Mouse (Mus musculus) heart, postnatal 10 days (tissue): ENCODE measurements around the gene Rxfp2. TPM values are rescaled to one million over a fixed set of nuclear protein-coding genes. Genes with fewer than 3 reads are reported as not detected.
A peak's percentile ranks its signal among the peaks of the same experiment; 100 is the strongest.

ENCODE experiments used
- DNase-seq, 2 experiments: peaks; one replicate each; pipeline ENCODE4 v3.0.0; 2021
- intact Hi-C: fragments of 180-260 bp; cut with DNase I; formaldehyde crosslinking; loops from one replicate; pipeline ENCODE4 v1.15.1; 2025
- total RNA-seq, 2 experiments: library from RNA; stranded (reverse); gene quantifications; 2 replicates each; pipeline ENCODE4 v1.2.3; 2021

Rxfp2 gene
- total RNA-seq, 2 experiments from 2014 or later = not detected

DNA sequence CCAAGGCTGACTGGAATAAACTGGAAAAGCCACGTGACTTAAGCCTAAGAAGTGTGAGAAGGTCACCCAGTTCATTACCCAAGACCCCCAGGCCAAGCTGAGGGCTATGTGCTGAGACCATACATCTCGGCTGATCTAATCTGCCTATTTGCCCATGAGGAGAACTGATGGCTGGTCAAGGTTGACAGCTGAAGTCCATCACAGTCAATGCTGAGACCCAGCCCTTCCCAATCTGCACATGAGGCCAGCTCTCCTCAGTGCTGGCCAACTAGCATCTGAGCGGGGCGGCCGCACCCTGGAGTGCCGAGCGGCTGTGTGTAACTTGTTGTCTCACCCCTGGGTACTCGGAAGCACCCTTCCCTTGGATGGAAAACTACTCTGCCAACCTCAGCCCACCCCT lies 17.8 kb downstream of the Rxfp2 start:
- intact Hi-C loops = no loop called here
- DNase-seq = peak; percentile 29 to 47

DNA sequence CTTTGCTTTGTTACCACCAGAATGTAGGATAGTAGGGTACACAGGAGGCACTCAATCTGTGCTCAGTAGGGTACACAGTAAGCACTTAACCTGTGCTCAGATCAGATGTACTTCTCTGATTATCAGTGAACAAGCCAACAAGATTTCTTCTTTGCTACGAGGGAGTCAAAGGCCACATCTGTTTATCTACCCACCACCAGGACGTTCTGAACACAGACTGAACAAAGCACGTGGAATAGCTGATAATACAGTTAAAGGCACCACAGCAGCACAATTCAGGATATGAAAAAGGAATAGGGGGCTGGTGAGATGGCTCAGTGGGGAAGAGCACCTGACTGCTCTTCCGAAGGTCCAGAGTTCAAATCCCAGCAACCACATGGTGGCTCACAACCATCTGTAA lies 18.4 kb downstream of the Rxfp2 start:
- no peak for DNase-seq
- intact Hi-C loops = no loop called here

DNA sequence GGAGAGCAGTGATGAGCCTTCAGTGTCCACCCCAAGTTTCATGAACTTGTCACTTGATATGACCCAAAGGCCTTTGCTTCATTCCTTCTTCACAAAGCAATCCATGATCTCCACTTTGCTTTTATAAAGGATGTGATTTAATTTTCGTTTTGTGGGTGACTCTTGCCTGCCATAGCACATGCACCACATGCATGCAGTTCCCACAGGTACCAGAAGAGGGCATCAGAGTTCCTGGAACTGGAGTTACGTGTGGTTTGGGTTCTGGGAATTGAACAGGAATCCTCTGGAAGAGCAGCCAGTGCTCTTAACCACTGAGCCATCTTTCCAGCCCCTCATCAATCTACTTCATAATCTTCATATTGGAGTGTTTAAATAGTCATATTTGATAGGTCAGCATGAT lies 26.1 kb downstream of the Rxfp2 start:
- intact Hi-C loops = no loop called here
- no peak for DNase-seq

DNA sequence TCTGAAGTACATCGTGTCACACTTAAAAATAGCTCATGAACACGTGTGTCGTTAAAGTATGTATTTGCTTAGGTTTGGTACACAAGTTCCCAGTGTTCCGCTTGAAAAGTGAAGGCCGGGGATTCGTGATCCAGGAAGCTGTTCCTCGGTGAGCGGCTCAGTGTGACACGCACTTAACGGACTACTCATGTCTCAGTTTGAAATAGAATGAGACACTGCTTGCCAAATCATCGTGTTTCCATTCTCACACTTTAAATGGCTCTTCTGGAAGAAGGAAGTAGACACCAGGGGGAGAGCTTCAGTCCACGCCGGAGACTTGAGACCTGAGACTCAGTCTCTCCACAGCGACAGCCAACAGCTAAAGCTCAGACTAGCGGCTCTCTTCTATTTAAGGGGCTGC lies 28.0 kb downstream of the Rxfp2 start:
- intact Hi-C loops = no loop called here

DNA sequence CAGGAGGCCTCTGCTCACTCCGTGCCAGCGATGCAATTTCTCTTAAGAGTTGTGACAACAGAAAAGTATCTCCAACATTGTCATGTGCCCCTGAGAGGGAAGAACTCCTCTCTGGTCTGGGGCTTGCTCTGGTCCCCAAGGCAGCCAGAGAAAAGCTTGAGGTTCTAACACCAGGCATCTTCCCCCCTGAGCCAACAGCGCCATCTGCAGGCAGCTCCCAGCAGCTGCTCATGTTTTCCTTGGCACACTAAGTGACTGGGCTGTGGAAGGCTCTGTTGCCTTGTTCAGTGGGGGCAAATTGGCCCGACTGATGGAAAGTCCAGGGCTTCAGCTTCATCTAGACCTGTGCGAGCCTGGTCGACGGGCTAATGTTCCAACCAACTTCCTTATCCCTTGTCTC lies 31.5 kb downstream of the Rxfp2 start:
- peak; percentile 31 to 41 for DNase-seq

More for the DNA sequence above, 28.0 kb downstream of the Rxfp2 start:
- DNase-seq = no peak

DNA sequence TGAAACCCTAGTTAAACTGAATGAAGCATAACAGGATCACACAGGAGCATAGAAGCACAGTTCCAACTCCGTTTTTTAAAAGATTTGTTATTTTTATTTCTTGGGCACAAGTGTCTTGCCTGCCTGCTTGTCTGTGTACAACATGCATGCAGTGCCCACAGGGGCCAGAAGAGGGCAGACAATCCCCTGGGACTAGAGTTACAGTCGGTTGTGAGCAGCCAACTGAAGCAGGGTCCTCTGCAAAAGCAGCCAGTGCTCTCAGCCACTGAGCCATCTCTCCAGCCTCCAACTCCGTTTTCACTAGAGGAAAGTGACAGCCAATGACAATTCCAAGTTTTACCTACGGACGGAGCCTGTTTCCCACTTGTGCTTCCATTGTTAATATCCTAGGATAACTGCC lies 33.4 kb downstream of the Rxfp2 start:
- DNase-seq = peak; percentile 20 to 42
- intact Hi-C loops = no loop called here

More for the DNA sequence above, 31.5 kb downstream of the Rxfp2 start:
- intact Hi-C loops = no loop called here

DNA sequence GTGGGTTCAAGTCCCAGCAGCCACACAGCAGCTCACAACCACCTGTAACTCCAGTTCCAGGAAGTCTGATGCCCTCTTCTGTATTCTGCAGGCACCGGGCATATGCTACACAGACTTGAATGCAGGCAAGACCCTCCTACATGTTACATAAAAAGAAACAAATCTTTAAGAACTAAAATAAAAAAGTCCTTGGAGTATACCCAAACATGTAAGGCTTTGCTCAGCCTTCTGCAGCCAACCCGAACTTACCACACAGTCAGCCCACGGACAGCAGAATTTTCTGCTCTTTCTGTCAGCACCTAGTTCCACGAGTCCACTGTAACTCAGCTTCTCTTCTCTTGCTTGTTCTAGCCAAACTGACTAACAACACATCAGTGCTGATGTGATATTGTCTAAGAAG lies 34.8 kb downstream of the Rxfp2 start:
- DNase-seq = no peak
- intact Hi-C loops = no loop called here

DNA sequence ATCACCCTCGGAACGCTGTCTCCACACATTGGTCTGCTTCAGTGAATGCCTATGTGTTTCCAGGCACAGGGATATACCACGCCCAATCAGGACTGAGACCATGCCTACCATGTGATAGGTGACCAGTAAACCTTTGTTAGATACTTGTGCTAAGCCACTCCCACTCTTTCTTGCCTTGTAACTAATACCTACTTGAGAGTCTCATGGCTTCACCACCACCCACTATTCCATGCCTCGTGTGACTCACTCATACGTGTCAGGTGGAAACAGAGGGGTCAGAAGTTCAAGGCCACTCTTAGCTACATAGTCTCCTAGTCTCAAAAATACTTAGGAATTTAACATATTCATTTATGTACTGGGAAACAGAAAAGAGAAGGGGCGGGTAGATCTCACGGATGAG lies 35.5 kb downstream of the Rxfp2 start:
- intact Hi-C loops = no loop called here
- DNase-seq = no peak

DNA sequence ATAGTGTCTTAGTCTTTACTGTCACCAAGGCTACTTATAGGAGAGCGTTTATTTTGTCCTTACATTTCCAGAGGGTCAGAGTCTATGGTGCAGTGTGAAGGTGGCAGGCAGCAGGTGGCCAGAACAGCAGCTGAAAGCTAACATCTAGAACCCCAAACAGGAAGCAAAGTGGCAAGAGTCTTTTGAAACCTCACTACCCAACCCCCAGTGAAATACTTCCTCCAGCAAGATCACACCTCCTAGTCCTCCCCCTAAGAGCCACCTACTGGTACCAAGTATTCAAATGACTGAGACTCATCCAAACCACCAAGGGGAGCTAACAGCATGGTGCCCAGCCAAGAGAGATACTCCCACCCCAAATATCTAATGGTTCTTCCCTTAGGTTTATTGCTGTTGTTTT lies 36.8 kb downstream of the Rxfp2 start:
- intact Hi-C loops = no loop called here

DNA sequence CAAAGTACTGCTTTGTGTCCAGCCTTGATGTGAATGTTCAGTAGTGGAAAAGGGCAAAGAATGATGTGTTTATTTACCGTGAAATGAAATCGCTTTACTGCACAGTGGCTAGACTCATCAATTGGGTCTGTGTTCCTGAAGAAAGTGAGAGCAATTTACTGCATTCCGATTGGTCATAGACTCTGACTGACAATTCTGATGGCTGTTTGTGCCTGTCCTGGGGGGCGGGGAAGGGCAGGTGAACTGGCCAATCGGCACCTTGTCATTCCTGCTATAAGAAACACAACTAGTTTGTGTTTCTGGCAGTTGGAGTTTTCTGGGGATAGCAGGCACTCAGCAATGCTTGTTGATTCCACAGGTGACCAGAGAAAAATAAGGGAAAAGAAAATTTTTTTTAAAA lies 37.6 kb downstream of the Rxfp2 start:
- intact Hi-C loops = no loop called here
- DNase-seq = no peak

More for the DNA sequence above, 36.8 kb downstream of the Rxfp2 start:
- no peak for DNase-seq

DNA sequence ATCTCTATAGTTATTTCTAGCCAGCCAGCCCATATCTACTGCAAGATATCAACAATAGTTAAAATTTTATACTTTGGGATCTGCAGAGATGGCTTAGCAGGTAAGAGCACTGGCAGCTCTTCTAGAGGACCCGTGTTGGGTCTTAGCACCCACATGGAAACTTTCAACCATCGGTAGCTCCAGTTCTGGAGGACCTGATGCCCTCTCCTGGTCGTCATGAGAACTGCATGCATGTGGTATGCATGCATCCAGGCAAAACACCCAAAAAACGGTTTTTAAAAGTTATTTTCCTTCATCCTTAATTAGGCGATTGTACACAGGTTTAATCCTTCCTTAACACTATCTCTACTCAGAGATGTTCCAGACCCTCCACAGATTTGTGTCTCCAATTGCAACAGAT lies 40.4 kb downstream of the Rxfp2 start:
- DNase-seq = no peak
- intact Hi-C loops = no loop called here

DNA sequence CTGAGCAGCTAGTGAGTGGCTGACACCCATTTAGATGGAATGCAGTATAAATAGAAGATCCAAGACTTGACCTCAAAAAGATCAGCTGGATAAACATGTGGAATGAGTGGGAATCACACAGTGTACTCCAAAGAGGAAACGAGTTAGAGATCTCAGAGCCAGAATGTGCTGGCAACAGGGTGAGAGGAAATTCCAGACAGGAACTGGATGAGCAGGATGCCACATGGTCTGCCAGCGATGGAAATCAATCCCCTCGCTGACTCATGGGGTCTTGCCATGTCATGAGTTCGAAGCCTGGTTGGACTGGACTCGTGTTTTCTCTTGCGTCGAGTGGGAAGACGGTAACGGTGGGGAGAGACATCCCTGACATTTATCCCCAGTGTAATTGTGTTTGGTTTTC lies 41.0 kb downstream of the Rxfp2 start:
- no peak for DNase-seq
- intact Hi-C loops = no loop called here

DNA sequence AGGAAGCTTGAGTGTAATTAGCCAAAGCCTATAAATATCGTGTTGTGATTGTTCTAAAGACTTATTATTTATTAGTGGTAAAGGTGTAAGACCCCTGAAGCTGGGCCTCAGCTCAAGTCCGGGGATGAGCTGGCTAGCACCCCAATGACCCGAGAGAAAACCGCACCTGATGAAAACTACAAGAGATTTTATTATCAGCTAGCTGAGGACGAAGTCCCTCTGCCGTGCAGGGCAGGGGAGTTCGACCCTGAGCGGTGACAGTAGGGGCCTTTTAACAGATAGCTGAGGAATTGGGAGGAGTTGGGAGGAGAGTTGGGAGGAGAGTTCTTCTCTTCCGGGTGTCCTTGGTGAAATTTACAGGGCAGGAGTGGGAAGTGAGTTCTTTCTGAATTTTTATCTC lies 42.6 kb downstream of the Rxfp2 start:
- DNase-seq = no peak
- intact Hi-C loops = no loop called here

DNA sequence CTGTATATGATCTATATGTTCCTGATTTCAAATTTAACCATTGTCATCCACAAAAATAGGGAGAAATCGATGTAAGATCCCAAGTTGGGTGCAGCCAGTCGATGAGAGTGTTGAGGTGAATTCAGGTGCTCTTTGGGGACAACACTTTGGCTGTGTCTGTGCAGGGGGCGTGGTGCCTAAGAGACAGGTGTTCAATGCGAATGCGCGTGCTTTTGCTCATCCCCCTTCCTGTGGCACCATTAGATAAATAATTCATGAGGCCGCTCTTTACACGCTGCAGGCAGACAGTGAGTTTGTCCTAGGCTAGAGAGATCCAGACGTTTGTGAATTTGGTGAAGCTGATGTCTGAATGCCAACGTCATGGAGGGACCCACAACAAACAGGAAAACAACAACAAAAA lies 45.8 kb downstream of the Rxfp2 start:
- DNase-seq = no peak

DNA sequence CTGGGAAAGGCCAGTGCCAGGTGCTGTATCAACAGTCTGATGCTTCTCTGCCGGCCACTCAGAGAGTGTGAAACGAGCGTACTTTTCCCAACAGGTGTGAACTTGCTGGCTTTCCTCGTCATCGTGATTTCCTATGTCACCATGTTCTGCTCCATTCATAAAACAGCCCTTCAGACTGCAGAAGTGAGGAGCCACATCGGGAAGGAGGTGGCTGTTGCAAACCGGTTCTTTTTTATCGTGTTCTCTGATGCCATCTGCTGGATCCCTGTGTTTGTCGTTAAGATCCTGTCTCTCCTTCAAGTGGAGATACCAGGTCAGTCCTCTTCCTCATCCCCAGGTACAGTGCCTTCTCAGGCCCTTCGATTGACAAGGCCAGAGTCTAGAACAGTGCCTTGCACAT lies 51.6 kb downstream of the Rxfp2 start:
- peak; percentile 25 for DNase-seq
- intact Hi-C loops = loop anchor here (10.0 kb wide), 1 partner anchor 355 kb away; no protein-coding TSS in a partner anchor

More for the DNA sequence above, 45.8 kb downstream of the Rxfp2 start:
- intact Hi-C loops = no loop called here

DNA sequence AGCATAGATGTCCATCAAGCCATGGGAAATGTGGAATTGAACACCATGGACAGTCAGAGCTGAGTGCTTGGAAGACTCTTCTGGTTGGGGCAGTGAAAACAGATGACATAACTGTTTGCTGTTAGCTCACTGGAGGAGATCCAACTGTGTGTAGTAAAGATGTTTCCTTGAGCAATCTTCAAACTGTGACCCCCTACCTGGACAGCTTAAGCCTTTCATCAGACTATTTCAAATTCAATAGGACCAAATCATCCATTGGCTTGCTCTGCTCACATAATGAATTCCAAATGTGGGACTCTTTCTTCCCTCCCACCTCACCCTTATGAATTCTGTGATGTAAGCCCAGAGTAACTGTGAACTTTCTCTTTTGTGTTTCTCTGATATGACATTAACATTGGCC lies 53.3 kb downstream of the Rxfp2 start:
- intact Hi-C loops = loop anchor here (10.0 kb wide), 1 partner anchor 357 kb away; no protein-coding TSS in a partner anchor
- no peak for DNase-seq

DNA sequence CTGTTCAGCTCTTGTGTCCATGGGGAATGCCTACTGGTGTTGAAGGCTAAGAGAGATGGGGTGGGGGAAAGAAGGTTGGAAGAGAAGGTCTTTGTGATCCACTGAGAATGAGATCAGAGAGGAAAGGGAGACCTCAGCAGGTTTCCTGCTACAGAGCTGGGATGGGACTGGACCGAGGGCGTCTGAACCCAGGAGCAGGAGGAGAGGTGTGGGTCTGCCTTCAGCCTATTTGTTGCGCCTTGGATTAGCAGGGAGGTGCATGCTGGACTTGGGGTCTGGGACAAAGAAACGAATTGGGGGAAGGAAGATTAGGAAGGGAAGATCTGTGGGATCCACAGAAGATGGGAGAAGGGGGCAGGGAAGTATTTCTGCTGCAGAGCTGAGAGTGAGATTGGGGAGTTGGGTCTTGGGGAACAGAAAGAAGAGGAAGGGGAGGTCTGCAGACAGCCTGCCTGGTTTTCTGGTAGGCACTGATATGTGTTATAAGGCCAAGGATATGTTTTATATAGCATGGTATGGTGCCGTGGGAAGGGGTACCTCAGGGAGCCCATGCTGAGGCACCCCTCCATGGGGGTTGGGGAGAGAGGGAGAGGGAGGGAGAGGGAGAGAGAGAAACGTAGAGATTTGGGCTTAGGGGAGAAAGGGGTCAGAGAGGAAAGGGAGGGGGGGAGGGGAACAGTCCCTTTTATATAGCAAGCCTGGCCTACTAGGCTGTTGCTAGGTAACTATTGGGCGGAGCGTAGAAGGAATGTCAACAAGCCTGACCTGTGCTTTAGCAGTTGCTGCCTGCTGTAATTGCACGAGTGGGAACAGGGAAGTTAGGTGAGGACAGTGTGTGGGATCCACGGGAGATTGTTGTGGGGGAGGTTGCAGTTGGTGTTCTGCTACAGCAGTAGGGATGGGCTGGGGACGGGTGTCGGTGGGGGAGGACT lies 61.7 kb downstream of the Rxfp2 start:
- intact Hi-C loops = loop anchor here (10.0 kb wide), 1 partner anchor 365 kb away; no protein-coding TSS in a partner anchor
- no peak for DNase-seq

DNA sequence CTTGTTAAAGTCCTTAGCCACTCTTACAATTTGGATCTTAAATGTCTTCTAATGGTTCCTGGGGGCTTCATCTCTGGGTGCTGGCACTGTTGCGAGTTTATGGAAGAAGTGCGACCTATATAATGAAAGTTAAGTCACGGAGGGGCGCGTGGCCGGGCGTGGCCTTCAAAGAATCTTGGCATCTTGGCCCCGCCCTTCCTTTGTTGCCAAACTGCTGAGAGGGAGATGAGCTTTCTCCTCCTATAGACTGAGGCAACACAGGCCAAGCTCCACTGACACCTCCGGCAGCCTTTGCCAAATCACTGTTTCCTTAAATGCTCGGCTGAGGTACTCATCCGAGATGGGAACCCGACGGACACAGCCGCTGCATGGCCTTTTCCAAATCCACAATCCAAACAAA lies 64.2 kb downstream of the Rxfp2 start:
- intact Hi-C loops = no loop called here
- DNase-seq = no peak

DNA sequence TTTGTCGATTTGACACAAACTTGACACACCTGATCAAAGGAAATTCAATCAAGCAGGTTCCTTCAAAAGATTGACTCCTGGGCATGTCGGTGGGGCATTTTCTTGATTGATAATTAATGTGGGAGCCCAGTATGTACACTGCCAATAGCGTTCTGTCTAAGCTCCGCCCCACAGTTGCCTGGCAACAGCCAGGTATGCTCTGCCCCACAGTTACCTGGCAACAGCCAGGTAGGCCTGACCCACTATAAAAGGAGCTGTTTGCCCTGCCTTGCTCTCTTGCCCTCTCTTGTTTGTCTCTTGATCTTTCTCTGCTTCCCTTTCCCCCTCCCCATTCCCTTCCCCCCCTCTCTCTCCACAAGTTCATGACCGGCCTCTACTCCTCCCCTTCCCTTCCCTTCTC lies 64.7 kb downstream of the Rxfp2 start:
- intact Hi-C loops = no loop called here

DNA sequence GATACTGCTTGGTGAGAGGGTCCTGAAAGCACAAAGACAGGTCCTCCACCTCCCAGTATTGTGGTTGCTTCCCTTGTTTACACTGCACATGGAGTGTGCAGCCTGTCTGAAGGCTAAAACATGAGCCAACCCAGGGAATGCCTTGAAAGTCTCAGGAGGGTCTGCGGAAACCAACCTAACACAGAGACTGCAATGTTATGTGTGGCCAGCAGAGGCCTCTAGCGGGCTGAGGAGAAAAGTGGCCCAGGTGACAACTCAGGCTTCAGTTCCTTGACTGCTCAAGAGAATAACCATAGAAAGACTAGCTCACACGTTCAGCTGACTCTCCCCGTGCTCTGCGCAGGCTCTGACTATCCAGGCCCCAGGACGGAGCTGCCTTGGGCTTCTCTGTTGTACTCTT lies 79.1 kb downstream of the Rxfp2 start:
- intact Hi-C loops = loop anchor here (1.0 to 10.0 kb wide), 3 partner anchors 60 to 327 kb away; no protein-coding TSS in a partner anchor
- DNase-seq = peak; percentile 66 to 72

More for the DNA sequence above, 64.7 kb downstream of the Rxfp2 start:
- DNase-seq = no peak

DNA sequence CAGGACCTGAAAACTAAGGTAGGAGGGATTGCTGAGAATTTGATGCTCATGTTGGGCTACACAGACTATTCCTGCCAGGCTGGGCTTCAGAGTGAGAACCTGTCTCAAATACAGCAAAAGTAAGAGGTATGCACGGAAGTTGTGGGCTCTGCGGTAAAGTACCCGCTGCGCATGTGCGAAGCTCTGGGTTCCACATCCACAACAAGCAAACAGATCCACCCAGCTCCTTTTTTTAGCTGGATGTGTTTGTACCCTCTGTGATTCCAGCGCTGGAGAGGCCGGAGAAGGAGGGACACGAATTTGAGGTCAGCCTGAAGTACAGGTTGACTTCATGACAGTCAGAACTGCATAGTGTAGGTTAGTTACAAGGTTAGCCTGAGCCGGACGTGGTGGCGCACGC lies 80.3 kb downstream of the Rxfp2 start:
- intact Hi-C loops = loop anchor here (10.0 kb wide), 2 partner anchors 136 to 326 kb away; no protein-coding TSS in a partner anchor

DNA sequence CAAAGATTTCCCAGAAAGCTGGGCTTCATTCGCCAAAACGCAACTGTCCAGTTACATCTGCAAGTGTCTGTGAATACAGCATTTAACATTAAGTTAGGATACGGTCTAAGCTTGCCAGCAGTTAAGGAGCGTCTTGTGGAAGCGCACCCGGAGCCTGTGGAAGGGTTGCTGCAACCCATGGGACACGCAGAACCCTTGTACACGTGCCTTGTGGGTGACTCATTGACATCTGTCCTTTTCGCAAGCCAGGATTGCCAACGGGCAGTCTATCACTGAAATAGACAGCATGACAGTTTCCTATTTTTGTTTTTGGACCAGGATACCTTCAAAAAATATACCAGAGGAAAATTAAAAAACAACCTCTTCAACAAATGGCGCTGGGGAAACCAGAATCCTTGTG lies 83.3 kb downstream of the Rxfp2 start:
- intact Hi-C loops = no loop called here
- no peak for DNase-seq

More for the DNA sequence above, 80.3 kb downstream of the Rxfp2 start:
- no peak for DNase-seq
